Mouse (Mus musculus): ENCODE results near the gene Dhx35.

Gene Dhx35

DNA sequence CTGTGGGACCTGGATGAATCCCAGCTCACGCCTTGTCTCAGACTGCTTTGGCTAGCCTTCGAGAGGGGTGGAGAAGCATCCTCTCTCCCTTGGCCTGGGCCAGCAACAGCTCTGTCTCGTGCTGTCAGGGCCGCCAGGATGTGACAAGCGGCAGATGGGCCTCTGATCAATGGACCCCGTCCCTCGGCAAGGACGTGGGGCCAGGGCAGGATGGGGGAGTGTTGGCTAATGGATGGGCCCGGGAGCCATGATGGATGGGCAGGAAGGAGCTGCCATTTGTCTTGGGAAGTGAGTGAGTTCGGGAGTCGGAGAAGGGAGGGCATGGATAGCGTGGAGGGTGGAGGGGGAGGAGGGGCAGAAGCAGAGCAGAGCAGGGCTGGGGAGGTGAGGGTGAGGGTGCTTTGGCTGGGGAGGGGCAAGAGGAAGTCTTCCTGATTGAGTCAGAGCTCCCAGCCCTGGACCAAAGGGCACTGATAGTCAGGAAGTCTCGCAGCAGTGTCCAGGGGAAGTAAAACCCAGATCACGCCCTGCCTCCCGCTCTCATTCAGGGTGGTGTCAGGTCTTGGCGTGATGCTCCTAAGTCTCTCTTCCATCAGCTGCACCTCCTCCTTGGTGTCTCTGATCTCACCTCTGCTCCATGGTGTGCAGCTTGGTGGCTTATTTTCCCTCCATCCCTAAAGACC is 98.7 kb downstream of the Dhx35 start:
- DNase-seq (ENCODE audit: low read depth) = no peak

DNA sequence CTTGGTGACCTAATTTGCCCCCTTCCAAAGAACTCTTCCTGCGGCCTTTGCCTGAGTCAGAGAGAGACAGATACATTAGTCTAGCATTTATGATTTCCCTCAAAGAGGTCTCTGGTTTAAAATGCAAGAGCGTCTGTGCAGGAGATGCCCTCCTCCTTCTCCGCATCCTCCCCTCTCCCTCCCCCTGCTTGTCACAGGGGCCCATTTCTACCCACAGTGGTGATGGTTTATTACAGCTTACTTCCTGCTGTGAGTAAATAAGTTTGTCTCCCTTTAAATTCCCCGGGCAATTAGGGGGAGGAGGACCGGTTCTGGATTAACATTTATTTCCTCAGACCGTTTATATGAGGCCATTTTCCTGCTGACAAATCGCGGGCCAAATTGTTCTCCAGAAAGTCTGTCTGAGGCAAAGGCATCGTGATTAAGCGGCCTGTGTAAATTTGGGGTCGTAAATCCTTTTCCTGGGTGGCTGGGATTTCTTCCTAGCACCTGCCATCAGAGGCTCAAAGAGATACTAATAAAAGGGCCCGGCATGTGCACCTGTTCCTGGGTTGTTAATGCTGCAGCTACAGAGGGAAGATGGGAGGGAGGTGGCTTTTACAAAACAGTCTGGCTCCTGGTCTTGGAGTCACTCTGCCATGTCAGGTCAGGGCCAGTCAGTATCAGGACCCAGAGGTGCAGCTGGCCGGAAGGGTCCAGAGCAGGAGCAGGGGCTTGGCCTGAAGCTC is 104.0 kb downstream of the Dhx35 start:
- no peak for DNase-seq (ENCODE audit: low read depth)

Measured in fibroblast of lung, adult 2 months (primary cell).